Mouse (Mus musculus) forebrain, embryonic 16.5 days (tissue): ENCODE data around the gene Slc5a4b. TPM values are rescaled to one million over a fixed set of nuclear protein-coding genes. Genes with fewer than 3 reads are reported as not detected.

Source experiments
- ATAC-seq: fragments of 200-750 bp; cut with Nextera tagmentation; 2 replicates; pipeline ENCODE4 v1.8.0; 2017; ENCODE audit warnings: mild to moderate bottlenecking, moderate library complexity
- H3K27ac ChIP-seq: fragments of 300-500 bp; sonication (generic); 2 replicates; pipeline ENCODE4 v1.5.1; 2014; ENCODE audit warnings: low read length, control low read depth
- H3K27me3 ChIP-seq: fragments of 300-500 bp; sonication (generic); replicated peaks from 2 replicates; pipeline ENCODE4 v1.6.1; 2014; ENCODE audit warnings: low read length; ENCODE audit not compliant: control insufficient read depth, insufficient read depth
- H3K36me3 ChIP-seq: fragments of 300-500 bp; sonication (generic); 2 replicates; pipeline ENCODE4 v1.6.1; 2014; ENCODE audit not compliant: control insufficient read depth, insufficient read depth
- H3K4me1 ChIP-seq: fragments of 300-500 bp; sonication (generic); replicated peaks from 2 replicates; pipeline ENCODE4 v1.6.1; 2014; ENCODE audit warnings: low read length; ENCODE audit not compliant: control insufficient read depth, insufficient read depth
- H3K4me2 ChIP-seq: fragments of 300-500 bp; sonication (generic); 2 replicates; pipeline ENCODE4 v1.6.1; 2014; ENCODE audit warnings: mild to moderate bottlenecking, low read length, control low read depth
- H3K4me3 ChIP-seq: fragments of 300-500 bp; sonication (generic); replicated peaks from 2 replicates; pipeline ENCODE4 v1.5.1; 2014; ENCODE audit warnings: mild to moderate bottlenecking, low read length, control low read depth
- H3K9ac ChIP-seq: fragments of 300-500 bp; sonication (generic); replicated peaks from 2 replicates; pipeline ENCODE4 v1.6.1; 2014; ENCODE audit warnings: low read depth, low read length, control low read depth
- H3K9me3 ChIP-seq: fragments of 300-500 bp; sonication (generic); 2 replicates; pipeline ENCODE4 v1.6.1; 2016; ENCODE audit warnings: low read length; ENCODE audit not compliant: control insufficient read depth
- WGBS: fragments of 180-500 bp; shearing (Covaris S2); extraction: QIAGEN DNeasy Blood & Tissue Kit; methylation state at CpG from one replicate; pipeline ENCODE4 v1.1.7; 2014; 5-methylcytosine and 5-hydroxymethylcytosine counted together
- microRNA-seq: library from miRNA; unstranded; fragments of <30 nt; microRNA quantifications from one replicate; pipeline ENCODE4, GENCODE M21; 2017
- polyA plus RNA-seq: library from polyadenylated mRNA; unstranded; fragments of >200 nt; fragmentation: Nextera tagmentation; extraction: Ambion mirVana; gene quantifications from 2 replicates; pipeline ENCODE4 v1.2.1, GENCODE M21; 2015

Gene Slc5a4b
- polyA plus RNA-seq, 1 experiment from 2014 or later = not detected

GRCm38 (mm10) chr10:76016886-76017285 lies 93.9 kb downstream of the Slc5a4b start:
- Histone ChIP-seq H3K9ac (no peak overlapping the region), H3K36me3 (no peaks in the 10 kb centered on the region), H3K27ac (no peak overlapping the region), H3K4me1 (no peaks in the 10 kb centered on the region), H3K4me3 (no peak overlapping the region), H3K27me3 (no peaks in the 10 kb centered on the region), H3K9me3 (no peaks in the 10 kb centered on the region), H3K4me2 (no peak overlapping the region)
- 87% methylated on average over 3 of the region's 3 CpGs for WGBS
- ATAC-seq = no peak

GRCm38 (mm10) chr10:76012922-76013321 lies 97.8 kb downstream of the Slc5a4b start:
- ATAC-seq = no peak
- H3K4me3 ChIP-seq = no peak overlapping the region

GRCm38 (mm10) chr10:76009812-76010211 lies 100.9 kb downstream of the Slc5a4b start:
- H3K4me1 ChIP-seq = no peaks in the 10 kb centered on the region
- H3K27me3 ChIP-seq = no peaks in the 10 kb centered on the region
- no peak overlapping the region for H3K27ac ChIP-seq
- 77% methylated on average over 3 of the region's 3 CpGs for WGBS
- no peak overlapping the region for H3K4me2 ChIP-seq
- no peak overlapping the region for H3K9ac ChIP-seq
- no peak overlapping the region for H3K4me3 ChIP-seq
- no peaks in the 10 kb centered on the region for H3K36me3 ChIP-seq
- no peak for ATAC-seq
- no peaks in the 10 kb centered on the region for H3K9me3 ChIP-seq

More at GRCm38 (mm10) chr10:76012922-76013321, 97.8 kb downstream of the Slc5a4b start:
- no peak overlapping the region for H3K4me2 ChIP-seq
- no peaks in the 10 kb centered on the region for H3K27me3 ChIP-seq
- no peak overlapping the region for H3K27ac ChIP-seq
- no peaks in the 10 kb centered on the region for H3K36me3 ChIP-seq
- 71% methylated on average over 6 of the region's 6 CpGs for WGBS
- no peaks in the 10 kb centered on the region for H3K4me1 ChIP-seq
- H3K9me3 ChIP-seq = no peaks in the 10 kb centered on the region
- H3K9ac ChIP-seq = no peak overlapping the region

Small RNAs within 50 kb of the gene (microRNA-seq; reads per million reads assigned to microRNA genes)
- not detected for gene Mir6409

Other genes starting within 250 kb of the Slc5a4b start
- 2.0 and 3.3 TPM in 2 replicates for gene Derl3, start 217.5 kb downstream of the Slc5a4b start, polyA plus RNA-seq
- 325 and 342 TPM in 2 replicates for gene Smarcb1, start 189.3 kb downstream of the Slc5a4b start, polyA plus RNA-seq
- gene Chchd10, start 177.8 kb downstream of the Slc5a4b start, polyA plus RNA-seq = 21.8 and 30.7 TPM in 2 replicates
- 22.2 and 24.3 TPM in 2 replicates for gene Mmp11, start 174.5 kb downstream of the Slc5a4b start, polyA plus RNA-seq
- gene Gm867, start 170.3 kb downstream of the Slc5a4b start, polyA plus RNA-seq = 0.20 TPM in 1 of 2 replicates, not detected in the other
- 0.48 TPM in 1 of 2 replicates, not detected in the other for gene Vpreb3, start 167.9 kb downstream of the Slc5a4b start, polyA plus RNA-seq
- gene Gm5134, start 156.4 kb downstream of the Slc5a4b start, polyA plus RNA-seq = not detected in 2 replicates
- 12.1 and 12.5 TPM in 2 replicates for gene Zfp280b, start 78.3 kb downstream of the Slc5a4b start, polyA plus RNA-seq
- not detected in 2 replicates for gene Slc5a4a, start 36.5 kb upstream of the Slc5a4b start, polyA plus RNA-seq
- gene Prmt2, start 126.9 kb upstream of the Slc5a4b start, polyA plus RNA-seq = 282 and 309 TPM in 2 replicates
- gene S100b, start 142.9 kb upstream of the Slc5a4b start, polyA plus RNA-seq = 1.2 TPM in 2 replicates
- 15.9 and 19.6 TPM in 2 replicates for gene Dip2a, start 234.3 kb upstream of the Slc5a4b start, polyA plus RNA-seq